Comparison of ENCODE assay signal across 17 mouse cellular contexts in genomic region chr17:87225384-87225783, GRCm38 (mm10).
"Had no signal": no experiment of that assay in that cellular context is flagged by ENCODE, and none has a peak within 500 bp of the region (broad histone marks: within the 10 kb centered on the region; RNA-seq: fewer than 3 reads in every experiment).

No protein-coding gene starts in this region.

- H3K4me1 ChIP-seq: lung, embryonic 15.5 days; midbrain, embryonic 12.5 days; neural tube, embryonic 12.5 days had no signal

- H3K27me3 ChIP-seq: lung, embryonic 15.5 days; midbrain, embryonic 12.5 days; neural tube, embryonic 12.5 days; stomach, embryonic 15.5 days had no signal

- H3K27ac ChIP-seq: lung, embryonic 15.5 days; macrophage; midbrain, embryonic 12.5 days; neural tube, embryonic 12.5 days; stomach, embryonic 15.5 days; stomach, postnatal 0 days had no signal

- H3K9ac ChIP-seq: liver, postnatal 0 days; lung, embryonic 15.5 days; midbrain, embryonic 12.5 days; neural tube, embryonic 12.5 days; stomach, embryonic 15.5 days had no signal

- H3K4me3 ChIP-seq: lung, embryonic 15.5 days; megakaryocyte, embryonic 14.5 days; midbrain, embryonic 12.5 days; neural tube, embryonic 12.5 days; stomach, embryonic 15.5 days had no signal

- H3K36me3 ChIP-seq: lung, embryonic 15.5 days; midbrain, embryonic 12.5 days; neural tube, embryonic 12.5 days; stomach, embryonic 15.5 days had no signal

- ATAC-seq: liver, postnatal 0 days; lung, postnatal 0 days had no signal

- H3K9me3 ChIP-seq: lung, embryonic 15.5 days; stomach, embryonic 15.5 days had no signal

- H3K4me2 ChIP-seq: lung, embryonic 15.5 days; midbrain, embryonic 12.5 days; neural tube, embryonic 12.5 days; stomach, embryonic 15.5 days had no signal

- DNase-seq: liver, postnatal 0 days; lung, adult 2 months; lung, postnatal 14 days; lung, postnatal 36 days; midbrain, embryonic 14.5 days; right cerebral cortex, postnatal 14 days; thymus, adult 2 months; thymus, postnatal 25 days; thymus, postnatal 4 days had no signal
